Mouse (Mus musculus) CH12.LX (cell line): Measurements from ENCODE around the gene 2210010C04Rik. TPM values are rescaled to one million over a fixed set of nuclear protein-coding genes. Genes with fewer than 3 reads are reported as not detected.

ENCODE experiments used
- DNase-seq: peaks from one replicate; pipeline ENCODE4 v3.0.0-alpha.2; 2013; ENCODE audit errors: extremely low read depth
- H3K27ac ChIP-seq: 2 replicates; pipeline ENCODE4 v1.5.1; 2012; ENCODE audit warnings: low read depth, mild to moderate bottlenecking, control low read depth, moderate library complexity; ENCODE audit not compliant: insufficient read depth
- H3K27me3 ChIP-seq: replicated peaks from 2 replicates; pipeline ENCODE3; 2012; ENCODE audit warnings: inconsistent platforms
- H3K36me3 ChIP-seq, 2 experiments: replicated peaks in 1 of 2; 2 replicates each; pipeline versions ENCODE3 to v1.6.1; 2012; ENCODE audit warnings: inconsistent platforms in 1 of 2, low read length in 1 of 2, mild to moderate bottlenecking in 1 of 2, mixed read lengths in 1 of 2, moderate library complexity in 1 of 2; ENCODE audit not compliant: control insufficient read depth in 1 of 2, insufficient read depth in 1 of 2
- H3K4me1 ChIP-seq, 2 experiments: 2 replicates each; pipeline ENCODE4 v1.6.1; 2012; ENCODE audit warnings: inconsistent platforms in 1 of 2, moderate library complexity in 1 of 2; ENCODE audit not compliant: insufficient read depth in 2 of 2, control insufficient read depth in 1 of 2
- H3K4me2 ChIP-seq: 2 replicates; pipeline ENCODE4 v1.6.1; 2012; ENCODE audit warnings: low read depth, mild to moderate bottlenecking, control low read depth; ENCODE audit not compliant: poor library complexity, insufficient read depth, severe bottlenecking
- H3K4me3 ChIP-seq, 3 experiments: fragments of 150-350 bp in 1 of 3; sonication (generic) in 1 of 3; replicated peaks in 1 of 3; 2 replicates each; pipeline versions ENCODE3 to v1.5.1; 2011 to 2012; ENCODE audit warnings: low read depth in 2 of 3, low read length in 2 of 3, mild to moderate bottlenecking in 2 of 3, moderate library complexity in 2 of 3, control low read depth in 1 of 3, improper control_type of control experiment in 1 of 3, inconsistent platforms in 1 of 3, mixed read lengths in 1 of 3; ENCODE audit not compliant: poor library complexity in 1 of 3
- H3K79me2 ChIP-seq: replicated peaks from 2 replicates; pipeline ENCODE4 v1.6.1; 2012; ENCODE audit warnings: mild to moderate bottlenecking, moderate library complexity; ENCODE audit not compliant: control insufficient read depth, poor library complexity, insufficient read depth, severe bottlenecking; ENCODE audit errors: extremely low read depth
- H3K9ac ChIP-seq: 2 replicates; pipeline ENCODE4 v1.6.1; 2012; ENCODE audit warnings: low read depth, mild to moderate bottlenecking, control low read depth, moderate library complexity; ENCODE audit not compliant: insufficient read depth
- H3K9me3 ChIP-seq: replicated peaks from 2 replicates; pipeline ENCODE3; 2012; ENCODE audit warnings: low read length, inconsistent platforms, mixed read lengths
- CTCF ChIP-seq, 2 experiments: IDR thresholded peaks in 1 of 2; conservative IDR thresholded peaks in 1 of 2; 2 replicates each; pipeline ENCODE4 v1.5.1; 2011 to 2012; ENCODE audit warnings: low read depth in 2 of 2, low read length in 2 of 2, improper control_type of control experiment in 1 of 2, inconsistent platforms in 1 of 2, mild to moderate bottlenecking in 1 of 2, moderate library complexity in 1 of 2
- EP300 ChIP-seq: IDR thresholded peaks from 2 replicates; pipeline ENCODE4 v1.6.1; 2011; ENCODE audit warnings: low read length, improper control_type of control experiment
- JUN ChIP-seq: IDR thresholded peaks from 2 replicates; pipeline ENCODE4 v1.6.1; 2011; ENCODE audit warnings: low read depth, mild to moderate bottlenecking, low read length, improper control_type of control experiment, moderate library complexity; ENCODE audit not compliant: insufficient read depth
- MAX ChIP-seq: IDR thresholded peaks from 2 replicates; pipeline ENCODE4 v1.6.1; 2011; ENCODE audit warnings: low read length, improper control_type of control experiment
- MEF2A ChIP-seq: IDR thresholded peaks from 2 replicates; pipeline ENCODE4 v1.6.1; 2014; ENCODE audit warnings: low read depth, mild to moderate bottlenecking, inconsistent platforms, low read length, improper control_type of control experiment, borderline replicate concordance
- MYC ChIP-seq: IDR thresholded peaks from 2 replicates; pipeline ENCODE4 v1.6.1; 2011; ENCODE audit warnings: low read depth, mild to moderate bottlenecking, improper control_type of control experiment, low read length
- POLR2A ChIP-seq: IDR thresholded peaks from 2 replicates; pipeline ENCODE4 v1.6.1; 2011; ENCODE audit warnings: low read depth, mild to moderate bottlenecking, improper control_type of control experiment, low read length
- RAD21 ChIP-seq: IDR thresholded peaks from 2 replicates; pipeline ENCODE4 v1.6.1; 2011; ENCODE audit warnings: low read depth, mild to moderate bottlenecking, low read length, improper control_type of control experiment, moderate library complexity
- TBP ChIP-seq: conservative IDR thresholded peaks from 2 replicates; pipeline ENCODE4 v1.6.1; 2011; ENCODE audit warnings: low read depth, low read length, improper control_type of control experiment
- TCF12 ChIP-seq: IDR thresholded peaks from 2 replicates; pipeline ENCODE4 v1.6.1; 2014; ENCODE audit warnings: low read depth, mild to moderate bottlenecking, inconsistent platforms, low read length, improper control_type of control experiment
- UBTF ChIP-seq: IDR thresholded peaks from 2 replicates; pipeline ENCODE4 v1.6.1; 2012; ENCODE audit warnings: low read depth, mild to moderate bottlenecking, inconsistent platforms, low read length, improper control_type of control experiment, moderate library complexity
- ZKSCAN1 ChIP-seq: IDR thresholded peaks from 2 replicates; pipeline ENCODE4 v1.6.1; 2012; ENCODE audit warnings: low read depth, inconsistent platforms, low read length, improper control_type of control experiment, borderline replicate concordance
- ZMIZ1 ChIP-seq: IDR thresholded peaks from 2 replicates; pipeline ENCODE4 v1.6.1; 2012; ENCODE audit warnings: low read depth, mild to moderate bottlenecking, inconsistent platforms, low read length, improper control_type of control experiment
- ZNF384 ChIP-seq: IDR thresholded peaks from 2 replicates; pipeline ENCODE4 v1.6.1; 2012; ENCODE audit warnings: low read depth, low read length, improper control_type of control experiment, inconsistent platforms
- dilution Hi-C: fragments of 300-500 bp; cut with MboI; formaldehyde crosslinking; loops from 2 replicates; pipeline ENCODE4 v1.14.3; 2020; ENCODE audit warnings: low sequenced_read_pairs; ENCODE audit not compliant: extremely low pct_unique_long_range_greater_than_20kb, extremely low pct_ligation_motif_present
- in situ Hi-C: fragments of 300-500 bp; cut with MboI; formaldehyde crosslinking; loops from 3 replicates; pipeline ENCODE4 v1.14.3; 2019; ENCODE audit warnings: low sequenced_read_pairs, low pct_ligation_motif_present, low pct_unique_long_range_greater_than_20kb, mixed read lengths
- polyA plus RNA-seq: library from polyadenylated mRNA; unstranded; fragments of >175 nt; gene quantifications from 2 replicates; pipeline ENCODE4 v1.2.1, GENCODE M21; 2012; ENCODE audit warnings: low read depth; ENCODE audit not compliant: insufficient read length
- total RNA-seq, 2 experiments: library from RNA; depleted of rRNA; stranded (reverse); fragments of 300-350 nt in 1 of 2; fragments of >200 nt in 1 of 2; gene quantifications; 2 replicates each; pipeline ENCODE4 v1.2.3; 2012 to 2014

2210010C04Rik gene
- total and polyA plus RNA-seq, 3 experiments: not detected

- no peak overlapping the region for H3K4me2 ChIP-seq
- no peaks in the 10 kb centered on the region for H3K9me3 ChIP-seq
- no peak overlapping the region for H3K9ac ChIP-seq
- H3K36me3 ChIP-seq: no peaks in the 10 kb centered on the region
- peaks cover 0 to 21% of the 10 kb centered on the region in 2 experiments; a peak in 2 of 4 replicates for H3K4me1 ChIP-seq
- H3K4me3 ChIP-seq: no peak overlapping the region
- in situ Hi-C loops: no loop called here
- peak; percentile 58 for TF ChIP-seq RAD21
- TF ChIP-seq ZKSCAN1: no peak
- TF ChIP-seq TCF12: no peak
- TF ChIP-seq CTCF (conservative IDR thresholded peaks at IDR 0.05 in 1 of 2, IDR thresholded peaks at IDR 0.05 in 1 of 2; ENCODE audit: low read depth in 2 of 2, low read length in 2 of 2): peak; percentile 61 to 63
- no peak overlapping the region for H3K27ac ChIP-seq
- H3K27me3 ChIP-seq: no peaks in the 10 kb centered on the region
- dilution Hi-C loops: no loop called here
- no peaks in the 10 kb centered on the region for H3K79me2 ChIP-seq
- peak; percentile 62 for DNase-seq
These were observed 11.2 kb upstream of the 2210010C04Rik start for GRCm38 (mm10) chr6:41046553-41046952.

GRCm38 (mm10) chr6:41044753-41045152 lies 9.4 kb upstream of the 2210010C04Rik start:
- no peak overlapping the region for H3K27ac ChIP-seq
- H3K9ac ChIP-seq: no peak overlapping the region
- TF ChIP-seq UBTF (no peak), TBP (no peak), ZMIZ1 (no peak), EP300 (no peak), MYC (no peak), ZNF384 (no peak), CTCF (conservative IDR thresholded peaks at IDR 0.05 in 1 of 2, IDR thresholded peaks at IDR 0.05 in 1 of 2; ENCODE audit: low read depth in 2 of 2, low read length in 2 of 2) (no peak)
- TF ChIP-seq, all 38 proteins: peak for 0
- Histone ChIP-seq H3K36me3 (no peaks in the 10 kb centered on the region), H3K79me2 (no peaks in the 10 kb centered on the region), H3K4me2 (no peak overlapping the region), H3K9me3 (no peaks in the 10 kb centered on the region), H3K27me3 (no peaks in the 10 kb centered on the region), H3K4me3 (no peak overlapping the region), H3K4me1 (peaks cover 0 to 21% of the 10 kb centered on the region in 2 experiments; a peak in 2 of 4 replicates)
- DNase-seq: no peak
- in situ Hi-C loops (no loop called here), dilution Hi-C loops (no loop called here)

GRCm38 (mm10) chr6:41044314-41044713 lies 9.0 kb upstream of the 2210010C04Rik start:
- Histone ChIP-seq H3K4me3 (no peak overlapping the region), H3K9me3 (no peaks in the 10 kb centered on the region), H3K4me2 (no peak overlapping the region), H3K4me1 (peaks cover 0 to 21% of the 10 kb centered on the region in 2 experiments; a peak in 2 of 4 replicates), H3K36me3 (no peaks in the 10 kb centered on the region), H3K79me2 (no peaks in the 10 kb centered on the region), H3K9ac (no peak overlapping the region), H3K27ac (no peak overlapping the region), H3K27me3 (no peaks in the 10 kb centered on the region)
- TF ChIP-seq JUN (no peak), MAX (no peak), POLR2A (no peak), MEF2A (no peak)
- in situ Hi-C loops: no loop called here
- dilution Hi-C loops: no loop called here
- DNase-seq: no peak
